Mouse (Mus musculus): ENCODE measurements around the gene Rars2.

The Rars2 gene

DNA sequence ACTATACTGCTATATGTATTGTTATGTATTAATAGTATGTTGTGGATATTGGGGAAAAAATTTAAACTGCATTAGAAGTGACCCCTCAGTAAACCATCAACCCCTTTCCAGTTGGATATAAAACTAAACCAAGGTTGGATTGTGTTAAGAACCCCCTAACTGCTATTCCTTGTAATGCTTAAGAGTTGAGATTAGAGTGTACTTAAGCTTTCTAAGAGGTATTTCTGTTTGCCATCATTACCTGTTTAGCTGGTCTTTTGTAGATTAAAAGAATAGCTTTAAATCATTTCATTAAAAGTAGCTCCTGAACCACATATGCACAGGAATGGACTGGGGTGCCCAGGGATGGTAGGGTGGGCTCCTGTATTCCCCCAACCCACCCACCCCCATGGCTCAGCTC lies 30.0 kb downstream of the Rars2 start:
- DNase-seq, result no peak

DNA sequence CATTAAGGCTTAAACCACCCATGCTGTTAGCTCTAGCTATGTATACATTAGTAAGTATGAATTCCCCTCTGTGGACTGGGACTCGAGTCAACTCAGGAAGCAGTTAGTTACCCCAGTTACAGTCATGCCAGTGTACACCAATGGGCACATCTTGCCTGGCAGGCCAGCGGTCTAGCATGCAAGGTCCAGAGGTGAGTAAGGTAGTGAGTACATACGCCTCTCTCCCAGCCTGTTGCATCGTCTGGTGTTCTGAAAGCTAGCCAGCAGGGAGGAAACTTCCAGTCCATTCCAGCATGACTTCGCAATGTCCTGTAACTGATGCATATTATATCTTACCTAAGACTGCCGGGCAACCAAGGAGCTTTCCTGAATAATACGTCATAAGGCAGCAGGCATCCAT lies 38.4 kb downstream of the Rars2 start:
- DNase-seq, result no peak

DNA sequence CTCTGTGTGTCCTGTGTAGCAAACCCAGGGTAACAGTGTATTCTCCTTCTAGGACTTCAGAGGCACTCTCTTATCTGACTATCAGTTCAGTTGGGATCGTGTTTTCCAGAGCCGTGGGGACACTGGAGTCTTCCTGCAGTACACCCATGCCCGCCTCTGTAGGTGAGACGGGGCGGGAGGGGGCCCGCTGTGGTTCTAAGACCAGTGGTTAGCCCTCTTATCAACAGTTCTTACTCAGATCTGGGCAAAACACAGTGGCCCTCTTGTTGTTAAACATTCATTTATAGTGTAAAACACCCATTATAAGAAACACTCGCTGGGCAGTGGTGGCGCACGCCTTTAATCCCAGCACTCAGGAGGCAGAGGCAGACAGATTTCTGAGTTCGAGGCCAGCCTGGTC lies 41.3 kb downstream of the Rars2 start:
- no peak for DNase-seq

DNA sequence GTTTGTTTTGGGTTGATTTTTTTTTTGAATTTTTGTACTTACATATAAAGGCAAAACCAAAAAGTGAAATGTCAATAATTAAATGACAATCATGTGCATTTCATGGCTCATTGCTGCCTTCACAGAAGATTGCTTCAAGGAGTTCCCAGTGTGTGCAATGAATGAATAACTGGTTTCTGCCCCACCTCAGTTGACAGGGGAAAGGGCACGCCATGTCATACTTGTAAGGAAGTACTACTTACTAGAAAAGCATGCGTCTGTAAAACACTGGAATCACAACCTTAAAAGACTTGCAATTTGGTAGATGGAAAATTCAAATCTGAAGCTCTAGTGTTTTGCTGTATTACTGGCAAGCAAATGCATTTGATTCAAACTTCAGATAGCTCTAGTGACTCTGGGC lies 44.3 kb downstream of the Rars2 start:
- DNase-seq, result no peak

DNA sequence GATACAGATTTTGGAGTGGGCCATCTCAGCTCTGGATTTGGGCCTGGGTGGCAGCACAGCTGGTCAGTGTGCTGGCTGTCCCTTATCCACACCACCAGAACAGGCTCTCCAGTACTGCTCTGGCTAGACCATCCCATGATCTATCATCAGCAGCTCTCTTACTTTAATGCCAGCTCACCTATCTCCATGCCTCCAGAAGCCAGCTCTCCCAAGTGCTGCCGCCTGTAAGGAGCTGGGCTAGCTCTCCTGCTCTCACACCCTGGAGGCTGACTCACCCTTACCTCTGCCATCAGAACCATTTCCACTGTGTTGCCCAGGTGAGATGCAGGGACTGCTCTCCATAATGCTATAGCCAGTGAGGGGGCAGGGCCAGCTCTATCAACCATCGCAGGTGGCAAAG lies 46.8 kb downstream of the Rars2 start:
- DNase-seq, result no peak

DNA sequence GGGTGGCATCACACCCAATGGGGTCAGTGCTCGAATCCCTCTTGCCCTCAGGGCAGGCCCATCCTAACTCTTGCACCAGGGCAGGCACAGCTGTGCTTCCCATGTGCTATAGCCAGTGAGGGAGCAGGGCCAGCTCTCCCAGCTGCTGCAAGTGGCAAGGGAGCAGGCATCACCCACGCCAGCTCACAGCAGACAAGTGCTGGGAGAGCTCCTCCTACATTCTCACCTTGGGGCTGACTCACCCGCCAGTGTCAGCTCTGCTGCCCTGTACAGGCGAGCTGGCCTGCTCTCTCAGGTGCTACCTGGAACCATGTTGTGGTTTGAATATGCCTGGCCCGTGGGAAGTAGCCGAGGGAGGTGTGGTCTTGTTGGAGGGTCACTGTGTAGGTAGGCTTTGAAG lies 47.2 kb downstream of the Rars2 start:
- no peak for DNase-seq

DNA sequence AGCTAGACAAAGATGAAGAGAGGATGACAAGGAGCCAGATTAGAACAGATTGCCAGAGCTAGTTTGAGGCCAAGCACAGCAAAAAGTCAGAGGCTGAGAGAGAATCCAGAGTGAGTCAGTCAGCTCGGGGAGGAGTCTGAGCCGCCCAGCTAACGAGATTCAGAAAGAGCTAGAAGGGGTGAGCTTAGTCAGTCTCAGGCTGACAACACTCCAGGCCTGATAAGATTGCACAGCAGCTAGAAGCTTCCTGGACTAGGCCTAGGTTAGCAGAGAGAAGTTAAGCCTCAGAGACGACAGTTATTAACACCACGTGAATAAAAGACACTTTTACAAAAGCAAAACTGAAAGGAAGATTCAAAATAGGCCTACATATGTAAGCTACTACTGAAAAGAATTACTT lies 53.2 kb downstream of the Rars2 start:
- DNase-seq, result no peak

DNA sequence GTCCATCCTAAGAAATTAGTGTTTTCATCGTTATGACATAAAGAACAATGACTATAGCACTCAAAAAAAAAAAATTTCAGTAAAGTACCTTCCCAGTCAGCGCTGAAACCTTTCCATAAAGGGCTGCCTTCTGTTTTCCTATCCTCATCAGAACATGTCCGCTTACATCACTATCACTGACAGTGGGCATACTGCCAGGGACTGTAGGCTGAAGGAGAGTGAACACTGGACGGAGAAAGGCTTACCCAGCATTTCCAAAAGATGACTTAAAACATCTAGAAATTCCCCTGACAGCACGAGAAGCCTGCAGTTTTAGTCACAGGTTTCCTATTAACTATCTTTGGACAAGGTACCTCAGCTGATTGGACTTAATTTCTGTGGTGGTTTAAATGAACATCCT lies 59.0 kb downstream of the Rars2 start:
- no peak for DNase-seq

DNA sequence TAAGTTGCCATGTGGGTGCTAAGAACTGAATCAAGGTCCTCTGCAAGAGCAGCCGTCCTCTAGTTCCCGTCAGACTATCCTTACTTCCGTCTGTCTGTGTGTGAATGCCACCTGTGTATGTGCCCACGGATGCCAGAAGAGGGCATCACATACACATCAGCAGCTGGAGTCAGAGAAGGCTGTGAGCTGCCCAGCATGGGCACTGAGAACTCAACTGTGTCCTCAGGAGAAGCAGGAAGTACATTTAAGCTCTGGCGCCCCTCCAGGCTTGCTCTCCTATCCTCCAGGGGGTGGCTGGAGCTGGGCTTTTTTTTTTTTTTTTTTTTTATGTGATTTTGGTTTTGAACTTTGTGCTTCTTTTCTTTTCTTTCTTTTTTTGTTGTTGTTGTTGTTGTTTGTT lies 65.8 kb downstream of the Rars2 start:
- DNase-seq, result no peak

DNA sequence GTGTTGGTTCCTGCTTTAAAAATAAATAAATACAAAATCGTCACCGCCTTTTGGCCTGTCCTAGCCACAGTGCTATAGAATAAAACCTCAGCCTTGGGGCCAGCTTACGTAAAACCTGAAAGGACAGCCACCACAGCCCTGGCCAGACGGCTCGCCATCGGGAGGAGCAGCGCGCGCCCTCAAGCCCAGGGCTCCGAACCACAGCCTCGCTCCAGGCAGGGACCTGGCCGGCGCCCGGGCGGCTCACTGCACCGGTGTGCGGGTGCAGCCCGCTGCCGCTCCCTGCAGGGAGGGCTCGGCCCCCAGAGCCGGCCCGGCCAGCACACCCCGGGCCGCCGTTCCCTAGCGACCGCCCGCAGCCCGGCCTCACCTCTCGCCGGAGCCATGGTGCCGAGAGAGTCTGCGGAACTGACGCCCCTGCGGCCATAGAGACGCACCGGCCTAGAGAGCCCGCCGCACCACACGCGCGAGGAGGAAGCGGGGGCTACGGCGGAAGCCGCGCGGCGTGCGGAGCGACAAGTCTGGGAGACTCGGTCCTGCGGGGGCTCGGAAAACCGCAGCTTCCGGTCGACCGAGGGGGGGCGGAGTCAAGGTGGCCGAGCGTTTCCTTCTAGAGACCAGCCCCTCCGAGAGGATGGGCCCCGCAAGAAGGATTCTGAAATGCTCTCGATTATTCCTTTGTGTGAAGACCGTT lies 72.3 kb downstream of the Rars2 start, which contains the start of gene Slc35a1:
Gene Slc35a1, minus strand, starts transcription at position 565 of the 694 bp plus-strand sequence.
- DNase-seq, result peak; percentile 94 to 98

DNA sequence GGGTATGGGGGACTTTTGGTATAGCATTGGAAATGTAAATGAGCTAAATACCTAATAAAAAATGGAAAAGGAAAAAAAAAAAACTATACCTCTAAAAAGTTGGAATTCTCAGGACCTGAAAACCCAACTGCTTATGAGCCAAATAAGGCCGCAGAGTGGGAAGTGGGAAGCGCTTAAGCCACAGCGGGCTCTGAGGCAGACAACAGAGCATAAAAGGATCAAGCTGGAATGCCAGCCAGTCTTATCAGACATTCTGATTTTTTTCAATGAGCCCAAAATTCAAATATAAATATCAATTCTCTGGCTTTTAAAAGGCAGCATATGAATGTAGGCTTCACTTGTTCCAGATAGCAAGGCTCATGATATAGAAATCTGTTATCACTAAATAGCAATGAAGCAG lies 73.3 kb downstream of the Rars2 start:
- no peak for DNase-seq

DNA sequence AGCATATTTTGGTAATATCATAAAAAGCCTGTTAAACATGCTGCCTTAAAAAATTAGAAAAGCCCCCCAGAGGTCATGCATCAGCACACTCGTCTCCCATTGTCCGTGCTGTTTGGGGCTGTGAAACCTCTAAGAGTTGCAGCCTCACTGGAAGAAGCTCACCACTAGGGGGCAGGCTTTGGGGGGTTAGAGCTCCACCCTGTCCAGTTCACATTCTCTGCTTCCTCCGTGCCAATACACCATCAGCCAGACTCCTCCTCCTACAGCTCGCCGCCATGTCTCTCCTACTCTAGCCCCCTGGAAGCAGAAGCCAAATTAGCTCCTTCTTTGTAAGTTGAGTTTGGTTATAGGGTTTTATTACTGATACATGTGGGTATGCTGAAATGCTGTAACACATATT lies 86.8 kb downstream of the Rars2 start:
- peak; percentile 28 to 39 for DNase-seq

DNA sequence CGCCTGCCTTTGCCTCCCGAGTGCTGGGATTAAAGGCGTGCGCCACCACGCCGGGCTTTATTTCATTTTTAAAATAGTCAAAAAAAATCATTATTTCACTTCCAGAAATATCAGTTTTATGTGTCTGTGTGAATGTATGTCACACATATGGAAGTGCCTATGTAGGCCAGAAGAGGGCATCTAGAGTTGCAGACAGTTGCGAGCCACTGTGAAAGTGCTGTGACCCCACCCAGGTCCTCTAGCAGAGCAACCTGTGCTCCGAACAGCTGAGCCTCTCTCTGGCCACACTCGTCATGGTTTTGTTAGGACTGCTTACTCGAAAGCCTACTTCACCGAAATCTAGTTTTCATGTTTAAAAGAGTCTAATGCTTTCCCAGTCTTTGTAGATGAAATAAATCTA lies 87.5 kb downstream of the Rars2 start:
- no peak for DNase-seq

DNA sequence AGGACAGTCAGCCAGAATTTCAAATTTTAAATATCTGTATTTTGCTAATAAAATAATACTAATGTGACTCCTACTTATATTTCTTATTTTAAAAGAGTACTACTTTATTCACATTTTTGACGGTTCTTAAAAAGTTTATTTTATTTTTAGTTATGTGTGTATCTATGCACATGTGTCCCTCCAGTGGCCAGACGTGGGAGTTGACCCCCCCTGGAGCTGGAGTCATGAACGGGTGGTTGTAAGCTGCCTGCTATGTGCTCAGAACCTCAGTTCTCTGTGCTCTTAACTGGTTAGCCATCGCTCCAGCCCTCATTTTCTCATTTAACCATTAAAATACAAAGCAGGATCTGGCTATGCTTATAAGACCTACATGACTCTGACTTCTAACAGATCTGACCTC lies 88.3 kb downstream of the Rars2 start:
- DNase-seq, result no peak

DNA sequence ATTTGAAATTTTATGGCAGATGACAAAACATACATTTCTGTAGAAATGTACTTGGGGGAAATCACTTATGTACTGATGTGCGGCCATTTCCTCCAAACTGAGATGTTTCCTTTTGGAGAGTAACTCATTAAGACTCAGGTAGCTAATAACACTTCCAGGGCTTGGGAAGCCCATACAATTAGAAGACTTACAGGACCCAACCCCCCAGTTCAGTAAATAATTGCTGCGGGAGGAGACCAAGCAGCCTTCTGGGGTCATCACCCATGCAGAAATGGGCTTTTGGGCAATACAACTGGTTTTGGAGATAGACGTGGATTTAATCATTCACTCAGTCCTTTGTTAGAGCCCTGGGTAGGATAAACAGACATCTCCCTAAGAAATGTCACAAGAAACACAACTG lies 92.5 kb downstream of the Rars2 start:
- DNase-seq, result no peak

DNA sequence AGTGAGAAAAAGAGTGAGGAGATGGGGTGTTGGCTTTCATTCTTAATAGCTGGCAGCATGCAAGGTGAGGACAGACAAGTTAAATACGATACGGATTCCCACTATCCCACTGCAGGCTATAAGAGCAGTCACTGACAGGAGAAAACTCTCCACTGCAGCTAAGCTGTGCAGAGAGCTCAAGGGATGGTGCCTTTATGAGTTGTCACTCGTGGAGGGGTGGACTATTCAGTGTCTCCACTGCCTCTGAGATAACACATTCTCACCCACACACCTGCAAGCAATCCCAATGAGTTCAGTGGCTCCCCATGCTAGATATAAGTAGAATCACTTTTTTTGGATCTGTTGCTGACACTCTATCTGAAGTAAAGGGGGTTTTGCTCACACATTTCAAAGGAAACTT lies 93.4 kb downstream of the Rars2 start:
- no peak for DNase-seq

Measured in cerebellum, postnatal 36 days (tissue).